Mouse (Mus musculus): Measurements from ENCODE around the gene E330017A01Rik. TPM values are rescaled to one million over a fixed set of nuclear protein-coding genes. Genes with fewer than 3 reads are reported as not detected.
"Not testable (repeated sequence)": the region's sequence is repeated elsewhere in the genome, so short reads cannot be mapped to it uniquely, and the experiment has no call there.

E330017A01Rik gene
- polyA plus RNA-seq, 1 experiment: not detected

DNA sequence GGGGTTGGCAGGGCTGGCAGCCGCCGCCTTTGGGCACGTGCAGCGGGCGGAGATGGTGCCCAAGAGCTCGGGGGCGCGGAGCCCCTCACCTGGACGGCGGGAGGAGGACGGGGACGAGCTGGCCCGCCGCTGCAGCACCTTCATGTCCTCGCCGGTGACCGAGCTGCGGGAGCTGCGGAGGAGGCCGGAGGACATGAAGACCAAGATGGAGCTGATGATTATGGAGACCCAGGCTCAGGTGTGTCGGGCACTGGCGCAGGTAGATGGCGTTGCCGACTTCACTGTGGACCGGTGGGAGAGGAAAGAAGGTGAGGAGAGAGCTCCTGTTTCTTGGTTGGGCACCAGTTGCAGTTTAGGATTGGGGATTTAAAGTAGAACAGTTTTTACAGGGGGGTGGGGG lies 32.1 kb upstream of the E330017A01Rik start:
- H3K4me1 ChIP-seq (ENCODE audit: control insufficient read depth, insufficient read depth, low read length): peaks cover 6% of the 10 kb centered on the region; the same call in 1 of the 2 replicates
- TF ChIP-seq CTCF (conservative IDR thresholded peaks at IDR 0.05; ENCODE audit: insufficient read depth, insufficient read length, low read depth, low read length) (no peak; the same call in 1 of the 2 replicates), POLR2A (IDR thresholded peaks at IDR 0.05; ENCODE audit: low read depth, low read length) (no peak)
- under 1% methylated on average over 25 of the region's 25 CpGs for WGBS
- peak overlapping the region; percentile 84 for H3K4me3 ChIP-seq (ENCODE audit: insufficient read depth, low read depth, low read length)
- H3K27me3 ChIP-seq (replicated peaks; ENCODE audit: control insufficient read depth, insufficient read depth, low read length): no peaks in the 10 kb centered on the region
- DNase-seq: no peak
- H3K36me3 ChIP-seq (ENCODE audit: control insufficient read depth, insufficient read depth, low read length): no peaks in the 10 kb centered on the region; the same call in 1 of the 2 replicates
- peak overlapping the region; percentile 77 for H3K27ac ChIP-seq (ENCODE audit: insufficient read depth, low read depth, low read length)

DNA sequence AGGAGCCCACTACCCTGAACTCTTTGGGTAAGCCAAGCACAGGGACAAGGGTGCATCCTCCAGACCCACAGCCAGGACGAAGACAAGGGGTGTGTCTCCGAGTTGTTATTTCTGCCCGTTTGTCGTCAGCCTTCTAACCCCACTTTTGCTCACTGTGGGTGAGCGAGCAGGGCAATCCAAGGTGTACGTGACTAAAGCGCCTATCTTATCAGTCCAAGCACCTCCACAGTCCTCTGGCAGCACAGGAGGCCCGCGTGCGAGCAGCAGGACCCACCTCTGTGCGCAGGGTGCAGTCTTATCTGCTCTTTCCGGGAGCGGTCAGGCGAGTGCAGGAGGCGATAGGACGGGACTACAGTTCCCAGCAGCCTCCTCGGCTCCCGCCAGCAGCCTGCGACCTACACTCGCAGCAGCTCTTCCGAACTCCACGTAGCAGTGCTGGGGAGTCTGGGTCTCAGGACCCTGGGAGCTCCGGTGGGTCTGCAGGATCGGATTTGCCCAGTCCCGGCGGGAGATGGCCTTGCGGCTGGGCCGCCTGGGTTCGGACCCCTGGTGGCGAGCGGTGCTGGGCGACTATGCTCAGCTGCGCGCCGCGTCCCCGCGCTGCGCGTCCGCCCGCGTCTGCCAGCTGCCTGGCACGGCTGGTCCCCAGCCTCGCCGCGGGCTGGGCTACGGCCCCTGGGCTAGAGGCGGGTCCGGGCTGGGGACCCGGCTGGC lies 31.5 kb upstream of the E330017A01Rik start, which contains the start of gene Cpox:
Gene Cpox, plus strand, starts transcription at position 376 of the 714 bp plus-strand sequence.
- H3K27ac ChIP-seq (ENCODE audit: insufficient read depth, low read depth, low read length): peak within 1 kb of the TSS; percentile 77
- H3K4me3 ChIP-seq (ENCODE audit: insufficient read depth, low read depth, low read length): peak within 1 kb of the TSS; percentile 84
- DNase-seq: peak; percentile 87
- H3K4me1 ChIP-seq (ENCODE audit: control insufficient read depth, insufficient read depth, low read length): peaks cover 6% of the 10 kb centered on the region; the same call in 1 of the 2 replicates
- no peaks in the 10 kb centered on the region; the same call in 1 of the 2 replicates for H3K36me3 ChIP-seq (ENCODE audit: control insufficient read depth, insufficient read depth, low read length)
- TF ChIP-seq CTCF (conservative IDR thresholded peaks at IDR 0.05; ENCODE audit: insufficient read depth, insufficient read length, low read depth, low read length): no peak
- TF ChIP-seq POLR2A (IDR thresholded peaks at IDR 0.05; ENCODE audit: low read depth, low read length): peak; percentile 31
- WGBS: under 1% methylated on average over 51 of the region's 51 CpGs
- no peaks in the 10 kb centered on the region for H3K27me3 ChIP-seq (replicated peaks; ENCODE audit: control insufficient read depth, insufficient read depth, low read length)

DNA sequence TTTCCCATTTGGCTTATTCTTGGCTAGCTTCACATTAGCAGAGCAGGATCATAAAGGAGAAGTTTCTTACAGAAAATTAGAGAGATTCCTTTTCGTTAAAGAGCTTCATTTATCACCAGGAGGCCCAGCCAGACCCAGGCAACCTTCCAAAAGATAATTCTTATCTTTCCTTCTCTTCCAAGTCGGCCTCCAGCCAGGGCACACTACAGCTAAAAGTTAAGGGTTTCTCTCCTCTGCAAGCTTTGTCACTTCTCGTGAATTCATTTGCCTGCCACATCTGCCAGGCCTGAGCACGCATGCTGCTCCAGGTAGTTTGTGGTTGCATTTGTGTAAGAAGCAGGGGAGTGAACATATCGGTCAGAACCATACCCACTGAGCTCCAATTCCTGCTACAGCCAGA lies 30.7 kb upstream of the E330017A01Rik start:
- H3K4me3 ChIP-seq (ENCODE audit: insufficient read depth, low read depth, low read length): no peak overlapping the region
- WGBS: 50% methylated on average over 5 of the region's 5 CpGs
- H3K36me3 ChIP-seq (ENCODE audit: control insufficient read depth, insufficient read depth, low read length): no peaks in the 10 kb centered on the region; the same call in 1 of the 2 replicates
- TF ChIP-seq POLR2A (IDR thresholded peaks at IDR 0.05; ENCODE audit: low read depth, low read length): no peak
- no peak for TF ChIP-seq CTCF (conservative IDR thresholded peaks at IDR 0.05; ENCODE audit: insufficient read depth, insufficient read length, low read depth, low read length)
- no peak for DNase-seq
- H3K4me1 ChIP-seq (ENCODE audit: control insufficient read depth, insufficient read depth, low read length): peaks cover 6% of the 10 kb centered on the region; the same call in 1 of the 2 replicates
- H3K27ac ChIP-seq (ENCODE audit: insufficient read depth, low read depth, low read length): no peak overlapping the region
- no peaks in the 10 kb centered on the region for H3K27me3 ChIP-seq (replicated peaks; ENCODE audit: control insufficient read depth, insufficient read depth, low read length)

DNA sequence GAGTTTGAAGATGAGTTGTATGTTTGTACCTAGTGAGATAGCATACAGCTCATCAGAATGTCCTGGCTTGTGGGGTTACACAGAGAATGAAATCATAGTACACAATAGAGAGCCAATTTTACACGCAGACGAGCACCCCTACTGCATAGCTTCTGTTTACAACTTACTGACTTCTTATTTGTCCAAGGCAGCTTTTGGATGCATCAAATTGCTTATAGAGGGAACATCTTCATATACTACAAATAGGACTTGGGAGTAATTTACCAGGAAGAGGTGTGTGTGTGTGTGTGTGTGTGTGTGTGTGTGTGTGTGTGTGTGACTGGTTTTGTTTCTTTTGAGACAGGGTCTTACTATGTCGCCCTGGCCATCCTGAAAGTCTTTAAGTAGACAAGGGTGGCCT lies 30.0 kb upstream of the E330017A01Rik start:
- WGBS: 93% methylated on average over 3 of the region's 3 CpGs
- H3K27me3 ChIP-seq (replicated peaks; ENCODE audit: control insufficient read depth, insufficient read depth, low read length): no peaks in the 10 kb centered on the region

GRCm38 (mm10) chr16:58666681-58667080 lies 28.1 kb upstream of the E330017A01Rik start:
- H3K36me3 ChIP-seq (ENCODE audit: control insufficient read depth, insufficient read depth, low read length); H3K4me3 ChIP-seq (ENCODE audit: insufficient read depth, low read depth, low read length); DNase-seq; H3K27me3 ChIP-seq (replicated peaks; ENCODE audit: control insufficient read depth, insufficient read depth, low read length); H3K27ac ChIP-seq (ENCODE audit: insufficient read depth, low read depth, low read length); H3K4me1 ChIP-seq (ENCODE audit: control insufficient read depth, insufficient read depth, low read length): not testable (repeated sequence)
- WGBS: 87% methylated on average over 3 of the region's 3 CpGs

More for the DNA sequence above, 30.0 kb upstream of the E330017A01Rik start:
- Histone ChIP-seq H3K4me1 (ENCODE audit: control insufficient read depth, insufficient read depth, low read length) (0 out of 2 replicates have a peak, but pooled peaks cover 3% of the 10 kb centered on the region), H3K4me3 (ENCODE audit: insufficient read depth, low read depth, low read length) (no peak overlapping the region), H3K27ac (ENCODE audit: insufficient read depth, low read depth, low read length) (no peak overlapping the region), H3K36me3 (ENCODE audit: control insufficient read depth, insufficient read depth, low read length) (no peaks in the 10 kb centered on the region; the same call in 1 of the 2 replicates)
- no peak for TF ChIP-seq POLR2A (IDR thresholded peaks at IDR 0.05; ENCODE audit: low read depth, low read length)
- TF ChIP-seq CTCF (conservative IDR thresholded peaks at IDR 0.05; ENCODE audit: insufficient read depth, insufficient read length, low read depth, low read length): no peak
- no peak for DNase-seq

DNA sequence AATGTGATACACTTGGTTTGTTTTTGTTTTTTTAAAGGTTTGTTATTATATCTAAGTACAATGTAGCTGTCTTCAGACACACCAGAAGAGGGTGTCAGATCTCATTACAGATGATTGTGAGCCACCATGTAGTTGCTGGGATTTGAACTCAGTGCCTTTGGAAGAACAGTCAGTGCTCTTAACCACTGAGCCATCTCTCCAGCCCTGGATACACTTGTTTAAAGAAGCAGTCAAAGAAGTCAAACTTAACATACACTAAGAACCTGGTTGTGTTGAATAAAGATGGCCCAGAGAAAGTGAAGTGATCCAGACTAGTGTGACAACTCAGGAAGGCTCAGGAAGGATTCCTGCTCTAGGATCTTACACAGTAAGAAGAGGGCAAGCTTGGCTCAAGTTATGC lies 26.6 kb upstream of the E330017A01Rik start:
- H3K27me3 ChIP-seq (replicated peaks; ENCODE audit: control insufficient read depth, insufficient read depth, low read length); H3K4me1 ChIP-seq (ENCODE audit: control insufficient read depth, insufficient read depth, low read length); H3K36me3 ChIP-seq (ENCODE audit: control insufficient read depth, insufficient read depth, low read length); H3K4me3 ChIP-seq (ENCODE audit: insufficient read depth, low read depth, low read length); H3K27ac ChIP-seq (ENCODE audit: insufficient read depth, low read depth, low read length); DNase-seq: not testable (repeated sequence)

DNA sequence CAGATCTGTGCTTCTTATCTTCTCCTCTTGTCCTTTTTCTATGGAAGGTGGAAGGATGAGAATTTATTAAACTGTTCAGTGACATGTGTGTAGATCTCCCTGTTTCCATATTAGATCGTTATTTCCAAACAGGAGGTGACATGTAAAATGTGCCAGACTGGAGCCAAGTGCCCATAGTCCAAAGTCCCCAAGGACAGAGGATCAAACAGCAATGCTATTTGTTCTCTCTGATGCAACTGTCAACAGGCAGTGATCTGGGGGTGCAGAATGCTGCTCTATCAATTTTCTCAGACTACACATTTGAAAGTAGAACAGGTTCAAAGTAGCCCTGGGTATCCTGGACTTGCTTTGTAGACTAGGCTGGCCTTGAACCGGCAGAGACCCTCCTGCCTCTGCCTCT lies 25.3 kb upstream of the E330017A01Rik start:
- Histone ChIP-seq H3K4me1 (ENCODE audit: control insufficient read depth, insufficient read depth, low read length) (no peaks in the 10 kb centered on the region), H3K27me3 (replicated peaks; ENCODE audit: control insufficient read depth, insufficient read depth, low read length) (no peaks in the 10 kb centered on the region), H3K27ac (ENCODE audit: insufficient read depth, low read depth, low read length) (no peak overlapping the region), H3K4me3 (ENCODE audit: insufficient read depth, low read depth, low read length) (no peak overlapping the region), H3K36me3 (ENCODE audit: control insufficient read depth, insufficient read depth, low read length) (no peaks in the 10 kb centered on the region)
- 71% methylated on average over 2 of the region's 2 CpGs for WGBS
- DNase-seq: peak; percentile 17
- no peak for TF ChIP-seq CTCF (conservative IDR thresholded peaks at IDR 0.05; ENCODE audit: insufficient read depth, insufficient read length, low read depth, low read length)
- TF ChIP-seq POLR2A (IDR thresholded peaks at IDR 0.05; ENCODE audit: low read depth, low read length): no peak
